Mouse (Mus musculus): Measurements from ENCODE around the gene Hoxa10. TPM values are rescaled to one million over a fixed set of nuclear protein-coding genes. Genes with fewer than 3 reads are reported as not detected.

Hoxa10 gene
- polyA plus RNA-seq, 1 experiment: not detected

GRCm38 (mm10) chr6:52201269-52201668, 39.4 kb downstream of the Hoxa10 start:
- no peak for TF ChIP-seq GATA1 (IDR thresholded peaks at IDR 0.05; ENCODE audit: low read length)

- no peak for TF ChIP-seq GATA1 (IDR thresholded peaks at IDR 0.05; ENCODE audit: low read length)
Measured at GRCm38 (mm10) chr6:52200751-52201250, 39.9 kb downstream of the Hoxa10 start.

GRCm38 (mm10) chr6:52200073-52200750, 40.4 kb downstream of the Hoxa10 start:
- TF ChIP-seq GATA1 (IDR thresholded peaks at IDR 0.05; ENCODE audit: low read length): no peak

GRCm38 (mm10) chr6:52197271-52197670, 43.4 kb downstream of the Hoxa10 start:
- TF ChIP-seq GATA1 (IDR thresholded peaks at IDR 0.05; ENCODE audit: low read length): no peak

- no peak for TF ChIP-seq GATA1 (IDR thresholded peaks at IDR 0.05; ENCODE audit: low read length)
Measured at GRCm38 (mm10) chr6:52196811-52197210, 43.8 kb downstream of the Hoxa10 start.

- TF ChIP-seq GATA1 (IDR thresholded peaks at IDR 0.05; ENCODE audit: low read length): no peak
Measured at GRCm38 (mm10) chr6:52194690-52195089, 46.0 kb downstream of the Hoxa10 start.

GRCm38 (mm10) chr6:52191860-52192550, 48.6 kb downstream of the Hoxa10 start:
- no peak for TF ChIP-seq GATA1 (IDR thresholded peaks at IDR 0.05; ENCODE audit: low read length)

- TF ChIP-seq GATA1 (IDR thresholded peaks at IDR 0.05; ENCODE audit: low read length): no peak
Measured at GRCm38 (mm10) chr6:52190906-52191810, 49.5 kb downstream of the Hoxa10 start, which contains the start of gene Hoxa4. Hoxa4 (minus strand) TSS chr6:52191753.

- no peak for TF ChIP-seq GATA1 (IDR thresholded peaks at IDR 0.05; ENCODE audit: low read length)
Measured at GRCm38 (mm10) chr6:52190410-52190809, 50.2 kb downstream of the Hoxa10 start.

GRCm38 (mm10) chr6:52189909-52190308, 50.7 kb downstream of the Hoxa10 start:
- no peak for TF ChIP-seq GATA1 (IDR thresholded peaks at IDR 0.05; ENCODE audit: low read length)

- no peak for TF ChIP-seq GATA1 (IDR thresholded peaks at IDR 0.05; ENCODE audit: low read length)
Measured at GRCm38 (mm10) chr6:52189172-52189591, 51.5 kb downstream of the Hoxa10 start.

GRCm38 (mm10) chr6:52186500-52186899, 54.2 kb downstream of the Hoxa10 start:
- TF ChIP-seq GATA1 (IDR thresholded peaks at IDR 0.05; ENCODE audit: low read length): no peak

GRCm38 (mm10) chr6:52185834-52186233, 54.8 kb downstream of the Hoxa10 start:
- TF ChIP-seq GATA1 (IDR thresholded peaks at IDR 0.05; ENCODE audit: low read length): no peak

GRCm38 (mm10) chr6:52185222-52185621, 55.4 kb downstream of the Hoxa10 start:
- TF ChIP-seq GATA1 (IDR thresholded peaks at IDR 0.05; ENCODE audit: low read length): no peak

GRCm38 (mm10) chr6:52184668-52185067, 56.0 kb downstream of the Hoxa10 start:
- no peak for TF ChIP-seq GATA1 (IDR thresholded peaks at IDR 0.05; ENCODE audit: low read length)
